Mouse (Mus musculus): ENCODE results near the gene Retreg1.

- TF ChIP-seq POLR2A (IDR thresholded peaks at IDR 0.05; ENCODE audit: insufficient read length, low read depth) (no peak), CEBPB (IDR thresholded peaks at IDR 0.05; ENCODE audit: insufficient read depth, poor library complexity, severe bottlenecking) (no peak), TCF3 (IDR thresholded peaks at IDR 0.05; ENCODE audit: insufficient read length, low read depth) (no peak), USF1 (IDR thresholded peaks at IDR 0.05; ENCODE audit: low read depth) (no peak), REST (IDR thresholded peaks at IDR 0.05; ENCODE audit: insufficient read depth, insufficient read length) (no peak), E2F4 (IDR thresholded peaks at IDR 0.05; ENCODE audit: insufficient read depth) (no peak), MAX (IDR thresholded peaks at IDR 0.05; ENCODE audit: low read depth) (no peak), MYOG (IDR thresholded peaks at IDR 0.05; ENCODE audit: control insufficient read depth in 1 of 3, insufficient read depth in 1 of 3, insufficient read length in 2 of 3, low read depth in 2 of 3) (no peak), SRF (IDR thresholded peaks at IDR 0.05; ENCODE audit: control insufficient read depth, insufficient read length, low read depth) (no peak), POLR2AphosphoS2 (IDR thresholded peaks at IDR 0.05; ENCODE audit: insufficient read length, low read depth) (no peak), TCF12 (IDR thresholded peaks at IDR 0.05; ENCODE audit: insufficient read depth, poor library complexity, severe bottlenecking) (no peak), MYOD1 (IDR thresholded peaks at IDR 0.05; ENCODE audit: control insufficient read depth in 1 of 3, insufficient read length in 2 of 3, low read depth in 2 of 3) (no peak)
Observed at GRCm38 (mm10) chr15:25844771-25845170, 1.8 kb downstream of the Retreg1 start.

All from myocyte (in vitro differentiated cells).